Mouse (Mus musculus): ENCODE results near the gene Mycbpap. TPM values are rescaled to one million over a fixed set of nuclear protein-coding genes. Genes with fewer than 3 reads are reported as not detected.

The Mycbpap gene
- not detected for total RNA-seq (2023)

DNA sequence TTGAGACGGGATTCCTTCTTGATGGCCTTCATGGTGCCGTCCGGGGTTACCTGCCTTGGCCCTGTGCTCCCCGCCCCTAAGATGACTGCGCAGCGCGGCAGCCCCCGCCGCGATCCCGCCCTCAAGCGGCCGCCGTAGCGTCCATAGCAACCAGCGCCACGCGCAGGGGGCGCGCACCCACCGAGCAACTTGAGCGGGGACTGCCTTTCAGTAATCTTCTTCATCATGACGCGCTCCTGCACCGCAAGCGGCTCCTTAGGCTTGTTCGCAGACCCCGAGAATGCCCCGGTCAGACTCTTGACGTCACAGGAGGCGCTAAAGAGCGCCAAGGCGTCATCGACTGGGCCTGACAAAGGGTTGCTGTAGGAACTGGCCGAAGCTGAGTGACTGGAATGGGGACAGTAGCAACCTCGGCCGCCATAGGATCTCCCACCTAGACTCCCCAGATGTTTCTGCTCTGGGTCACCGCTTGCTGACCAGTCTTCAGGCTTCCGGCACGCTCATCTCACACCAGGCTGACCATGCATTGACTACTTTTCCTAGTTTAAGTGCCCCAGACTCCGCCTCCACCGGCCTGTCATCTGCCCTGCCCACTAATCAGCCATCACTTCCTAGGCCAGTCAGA is at the start of gene Mycbpap:
Mycbpap (minus strand) TSS at position 524 of the 625 bp plus-strand sequence.

DNA sequence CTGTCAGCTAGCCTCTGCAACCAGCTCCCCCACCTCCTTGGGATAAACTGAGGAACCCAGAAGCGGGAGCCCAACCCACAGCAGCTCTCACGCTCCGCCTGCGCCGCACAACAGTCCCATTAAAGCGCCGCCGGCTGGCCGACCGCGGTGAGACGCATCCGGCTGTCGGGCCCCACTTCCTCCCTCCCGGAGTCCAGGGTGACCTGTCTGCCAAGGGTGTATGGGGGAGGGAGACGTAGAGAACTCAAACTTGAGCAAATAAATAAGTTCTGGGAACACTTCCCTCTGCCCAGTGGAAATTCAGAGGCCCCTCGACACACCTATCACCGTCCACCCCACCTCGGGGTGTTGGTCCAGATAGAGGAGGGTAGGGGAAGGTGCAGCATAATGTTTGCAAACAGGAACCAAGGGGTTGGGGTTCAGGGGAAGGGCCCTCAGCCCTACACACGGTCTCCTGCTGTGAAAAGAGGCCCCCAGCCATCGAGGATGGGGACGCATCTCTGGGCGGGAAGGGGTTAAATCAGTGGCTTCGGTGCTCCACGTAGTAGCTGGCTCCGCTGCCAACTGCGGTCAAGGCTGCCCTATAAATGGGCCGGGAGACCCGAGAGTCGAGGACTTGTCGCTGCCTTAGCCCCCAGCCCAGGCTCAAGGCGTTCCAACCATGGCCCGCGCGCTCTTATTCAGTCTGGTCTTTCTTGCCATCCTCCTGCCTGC is 43.1 kb upstream of the Mycbpap start, which contains the start of gene Chad:
Chad (plus strand) TSS at position 611 of the 714 bp plus-strand sequence.

DNA sequence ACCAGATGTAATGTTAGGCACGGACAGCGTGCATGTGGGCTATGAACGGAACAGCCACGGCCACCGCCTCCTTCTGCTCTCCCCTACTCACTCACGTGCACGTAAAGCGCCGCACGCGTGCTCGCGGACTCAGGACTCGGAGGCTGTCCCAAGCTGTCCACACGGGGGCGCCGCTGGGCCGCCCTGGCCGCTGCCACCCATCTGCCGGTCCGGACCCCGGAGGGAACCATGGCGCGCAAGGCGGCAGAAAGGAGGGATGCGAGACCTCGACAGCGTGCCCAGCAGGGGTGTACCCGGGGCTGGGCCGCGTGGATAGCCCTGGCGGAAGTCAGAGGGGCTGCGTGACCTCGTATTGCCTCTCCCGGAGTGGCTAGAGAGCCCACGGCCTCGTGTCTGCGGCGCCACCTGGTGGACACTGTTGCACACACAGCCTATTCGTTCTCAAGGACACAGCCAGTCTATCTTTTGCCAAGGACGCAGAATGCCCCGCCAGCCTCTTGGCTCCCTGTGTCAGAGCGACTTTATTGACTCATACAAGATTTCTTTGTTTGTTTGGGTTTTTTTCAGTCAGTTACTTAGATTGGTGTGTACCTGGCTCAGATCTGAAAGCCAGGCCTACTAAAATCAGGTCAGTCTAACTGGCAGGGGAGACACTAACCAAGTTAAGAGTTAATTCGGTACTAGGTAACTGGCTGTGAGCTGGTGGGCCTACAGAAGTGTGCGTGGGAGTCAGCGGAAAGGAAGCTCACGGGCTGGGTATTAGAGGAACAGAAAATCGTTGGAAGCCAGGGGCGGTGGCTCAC is 27.5 kb upstream of the Mycbpap start, which contains the start of gene Rsad1:
Rsad1 (minus strand) TSS at position 368 of the 803 bp plus-strand sequence.

DNA sequence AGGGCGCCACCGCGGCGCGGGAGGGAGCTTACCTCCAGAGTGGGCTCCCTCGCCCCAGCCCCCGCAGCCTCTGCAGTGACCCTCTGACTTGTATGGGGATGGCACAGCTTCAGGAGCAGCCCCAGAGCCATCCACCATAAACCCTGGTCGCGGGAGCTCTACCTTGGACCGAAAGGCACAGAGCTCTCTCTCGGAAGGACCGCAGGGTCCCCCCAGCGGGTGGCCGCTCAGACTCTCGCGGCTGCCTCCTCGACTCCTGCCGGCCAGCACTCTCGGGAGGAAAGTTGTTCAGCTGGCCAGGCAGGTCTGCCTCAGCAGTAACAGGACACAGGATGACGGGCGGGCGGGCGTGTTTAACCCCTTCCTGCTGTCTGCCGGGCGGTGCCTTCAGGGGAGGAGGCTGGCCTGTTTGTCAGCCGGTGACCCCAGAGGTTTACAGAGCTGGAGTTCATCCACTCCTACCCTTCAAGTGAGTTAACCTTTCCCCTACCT is 21.8 kb downstream of the Mycbpap start, which contains the start of gene Epn3:
Epn3 (minus strand) TSS at position 314 of the 492 bp plus-strand sequence.

DNA sequence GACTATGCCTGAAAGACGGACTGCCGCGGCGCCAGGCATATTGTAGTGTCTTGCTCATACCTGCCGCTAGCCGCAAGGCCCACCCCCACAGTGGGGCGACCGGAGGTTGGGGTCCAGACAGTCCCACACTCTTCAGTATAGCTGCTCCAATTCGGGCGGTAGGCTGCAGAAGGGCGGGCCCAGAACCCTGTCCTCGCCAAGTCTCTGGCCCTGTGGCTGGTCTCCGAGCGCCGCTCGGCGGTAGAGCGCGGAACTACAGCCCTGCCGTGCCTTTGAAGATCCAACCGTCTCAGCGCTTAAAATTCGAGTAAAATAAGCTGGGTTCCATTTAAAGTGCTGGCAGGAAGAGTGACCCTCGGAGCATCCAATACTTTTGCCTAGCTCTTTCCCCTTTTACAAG is 35.5 kb downstream of the Mycbpap start, which contains the start of gene Spata20:
Spata20 (minus strand) TSS at position 179 of the 400 bp plus-strand sequence.

DNA sequence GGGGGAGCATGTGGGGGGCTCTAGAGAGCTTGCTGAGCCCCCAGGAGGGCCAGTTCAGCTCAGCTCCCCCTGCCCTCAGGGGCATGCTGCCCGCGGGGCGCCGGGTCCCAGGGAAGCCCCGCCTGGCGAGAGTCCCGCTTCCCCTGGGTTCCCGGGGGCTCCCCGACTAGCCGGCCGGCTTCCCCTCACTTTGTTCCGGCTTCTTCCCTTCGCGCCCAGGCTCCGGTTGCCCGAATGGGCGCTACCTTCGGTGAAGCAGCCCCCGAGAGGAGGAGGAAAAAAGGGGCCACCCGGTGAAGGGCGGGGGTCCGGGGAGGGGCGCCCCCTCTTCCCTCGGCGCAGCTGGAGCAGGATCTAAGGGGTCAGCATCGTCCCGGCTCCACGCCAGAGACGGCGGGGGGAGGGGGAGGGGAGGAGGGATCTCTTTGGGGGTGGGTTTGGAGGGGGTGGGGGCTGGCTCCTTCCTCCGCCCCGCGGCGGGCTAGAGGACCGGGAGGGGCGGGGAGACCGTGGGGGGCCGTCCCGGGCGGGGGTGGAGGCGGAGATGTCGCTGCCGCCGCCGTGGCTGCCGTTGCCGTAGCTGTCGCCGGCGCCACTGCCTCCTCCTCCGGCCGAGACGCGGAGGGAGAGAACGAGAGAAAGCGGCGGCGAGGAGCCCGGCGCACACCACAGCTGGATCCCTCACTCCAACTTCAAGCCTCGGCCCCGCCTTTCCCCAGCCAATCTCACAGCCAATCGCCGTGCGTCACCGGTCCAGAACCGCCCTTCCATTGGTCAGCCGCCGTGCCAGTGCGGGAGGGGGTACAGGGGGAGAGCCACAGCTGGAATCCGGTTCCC is 47.6 kb downstream of the Mycbpap start, which contains the start of gene Cacna1g:
Cacna1g (minus strand) TSS at position 492 of the 837 bp plus-strand sequence.

Other genes starting within 250 kb of the Mycbpap start
- not detected for gene Gm21885, start 239.9 kb downstream of the Mycbpap start, total RNA-seq (2023)
- 10 to 100 TPM; 36.8 to 43.8 TPM for gene Luc7l3, start 199.8 kb downstream of the Mycbpap start, total RNA-seq (2023)
- gene Ankrd40, start 193.7 kb downstream of the Mycbpap start, total RNA-seq (2023): 10 to 100 TPM; 27.6 to 28.6 TPM
- gene Abcc3, start 128.7 kb downstream of the Mycbpap start, total RNA-seq (2023): 1 to 10 TPM; 2.6 to 4.2 TPM
- 1 to 10 TPM in 1 of 2 experiments, under 1 TPM in 1; 0.37 to 2.5 TPM for gene Cacna1g, start 47.5 kb downstream of the Mycbpap start, total RNA-seq (2023)
- gene Spata20, start 35.6 kb downstream of the Mycbpap start, total RNA-seq (2023): not detected
- not detected for gene Epn3, start 21.8 kb downstream of the Mycbpap start, total RNA-seq (2023)
- under 1 TPM; 0.57 to 0.62 TPM for gene Rsad1, start 27.5 kb upstream of the Mycbpap start, total RNA-seq (2023)
- not detected for gene Chad, start 43.3 kb upstream of the Mycbpap start, total RNA-seq (2023)
- 1 to 10 TPM; 1.4 to 2.4 TPM for gene Acsf2, start 80.1 kb upstream of the Mycbpap start, total RNA-seq (2023)
- 10 to 100 TPM; 68.3 to 74.2 TPM for gene Lrrc59, start 108.0 kb upstream of the Mycbpap start, total RNA-seq (2023)
- 10 to 100 TPM; 15.7 to 17.0 TPM for gene Mrpl27, start 132.0 kb upstream of the Mycbpap start, total RNA-seq (2023)
- gene Eme1, start 132.2 kb upstream of the Mycbpap start, total RNA-seq (2023): 10 to 100 TPM in 1 of 2 experiments, 1 to 10 TPM in 1; 8.1 to 10.2 TPM
- 1 to 10 TPM; 4.8 to 5.8 TPM for gene Xylt2, start 155.8 kb upstream of the Mycbpap start, total RNA-seq (2023)
- not detected for gene Gm11541, start 182.8 kb upstream of the Mycbpap start, total RNA-seq (2023)
- gene Cdc34b, start 220.0 kb upstream of the Mycbpap start, total RNA-seq (2023): not detected

Measured in neutrophil, adult 59 days (primary cell).